Mouse (Mus musculus): ENCODE results near the gene Tpsb2. TPM values are rescaled to one million over a fixed set of nuclear protein-coding genes. Genes with fewer than 3 reads are reported as not detected.

Gene Tpsb2
- polyA plus RNA-seq, 1 experiment from 2014 or later: 6.7 TPM

- Histone ChIP-seq H3K4me3 (ENCODE audit: low read depth, low read length) (no peak overlapping the region), H3K4me2 (replicated peaks; ENCODE audit: low read depth) (no peak overlapping the region), H3K9me3 (ENCODE audit: control insufficient read depth) (no peaks in the 10 kb centered on the region), H3K27ac (ENCODE audit: low read depth, low read length) (no peak overlapping the region), H3K9ac (ENCODE audit: low read depth, low read length) (no peak overlapping the region), H3K27me3 (replicated peaks; ENCODE audit: control insufficient read depth, insufficient read depth, low read length) (no peaks in the 10 kb centered on the region), H3K36me3 (ENCODE audit: control insufficient read depth, insufficient read depth) (no peaks in the 10 kb centered on the region), H3K4me1 (replicated peaks; ENCODE audit: control insufficient read depth, insufficient read depth, low read length) (0 out of 2 replicates have a peak, but pooled peaks cover 2% of the 10 kb centered on the region)
- 79% methylated on average over 7 of the region's 7 CpGs for WGBS
- no peak for TF ChIP-seq CTCF (IDR thresholded peaks at IDR 0.05; ENCODE audit: low read depth)
- no peak for ATAC-seq
These were observed 43.5 kb downstream of the Tpsb2 start for GRCm38 (mm10) chr17:25409621-25410020.

- no peaks in the 10 kb centered on the region for H3K27me3 ChIP-seq (replicated peaks; ENCODE audit: control insufficient read depth, insufficient read depth, low read length)
- no peak overlapping the region for H3K27ac ChIP-seq (ENCODE audit: low read depth, low read length)
- no peak for ATAC-seq
- no peak for TF ChIP-seq CTCF (IDR thresholded peaks at IDR 0.05; ENCODE audit: low read depth)
- H3K9ac ChIP-seq (ENCODE audit: low read depth, low read length): no peak overlapping the region
- peaks cover 1% of the 10 kb centered on the region; the same call in 1 of the 2 replicates for H3K4me1 ChIP-seq (replicated peaks; ENCODE audit: control insufficient read depth, insufficient read depth, low read length)
- H3K9me3 ChIP-seq (ENCODE audit: control insufficient read depth): no peaks in the 10 kb centered on the region
- H3K4me3 ChIP-seq (ENCODE audit: low read depth, low read length): no peak overlapping the region
- H3K36me3 ChIP-seq (ENCODE audit: control insufficient read depth, insufficient read depth): no peaks in the 10 kb centered on the region
- 58% methylated on average over 6 of the region's 6 CpGs for WGBS
- H3K4me2 ChIP-seq (replicated peaks; ENCODE audit: low read depth): no peak overlapping the region
These were observed 44.1 kb downstream of the Tpsb2 start for GRCm38 (mm10) chr17:25410180-25410579.

- Histone ChIP-seq H3K27me3 (replicated peaks; ENCODE audit: control insufficient read depth, insufficient read depth, low read length) (no peaks in the 10 kb centered on the region), H3K9me3 (ENCODE audit: control insufficient read depth) (no peaks in the 10 kb centered on the region), H3K36me3 (ENCODE audit: control insufficient read depth, insufficient read depth) (no peaks in the 10 kb centered on the region), H3K4me3 (ENCODE audit: low read depth, low read length) (no peak overlapping the region), H3K4me2 (replicated peaks; ENCODE audit: low read depth) (no peak overlapping the region), H3K27ac (ENCODE audit: low read depth, low read length) (no peak overlapping the region), H3K9ac (ENCODE audit: low read depth, low read length) (no peak overlapping the region), H3K4me1 (replicated peaks; ENCODE audit: control insufficient read depth, insufficient read depth, low read length) (peaks cover 4% of the 10 kb centered on the region; the same call in 1 of the 2 replicates)
- 44% methylated on average over 7 of the region's 7 CpGs for whole genome bisulfite sequencing
- no peak for ATAC-seq
- TF ChIP-seq CTCF (IDR thresholded peaks at IDR 0.05; ENCODE audit: low read depth): no peak
These were observed 44.7 kb downstream of the Tpsb2 start for GRCm38 (mm10) chr17:25410786-25411185.

GRCm38 (mm10) chr17:25411251-25411650 is 45.1 kb downstream of the Tpsb2 start:
- Histone ChIP-seq H3K36me3 (ENCODE audit: control insufficient read depth, insufficient read depth) (no peaks in the 10 kb centered on the region), H3K4me3 (ENCODE audit: low read depth, low read length) (no peak overlapping the region), H3K27ac (ENCODE audit: low read depth, low read length) (no peak overlapping the region), H3K4me2 (replicated peaks; ENCODE audit: low read depth) (no peak overlapping the region), H3K27me3 (replicated peaks; ENCODE audit: control insufficient read depth, insufficient read depth, low read length) (no peaks in the 10 kb centered on the region), H3K9me3 (ENCODE audit: control insufficient read depth) (no peaks in the 10 kb centered on the region), H3K4me1 (replicated peaks; ENCODE audit: control insufficient read depth, insufficient read depth, low read length) (peaks cover 4% of the 10 kb centered on the region; the same call in 1 of the 2 replicates), H3K9ac (ENCODE audit: low read depth, low read length) (no peak overlapping the region)
- WGBS: 56% methylated on average over 4 of the region's 4 CpGs
- no peak for ATAC-seq
- no peak for TF ChIP-seq CTCF (IDR thresholded peaks at IDR 0.05; ENCODE audit: low read depth)

GRCm38 (mm10) chr17:25414209-25414608 is 48.1 kb downstream of the Tpsb2 start:
- TF ChIP-seq CTCF (IDR thresholded peaks at IDR 0.05; ENCODE audit: low read depth): no peak
- WGBS: 58% methylated on average over 4 of the region's 4 CpGs
- no peak for ATAC-seq
- peaks cover 4% of the 10 kb centered on the region; the same call in 1 of the 2 replicates for H3K4me1 ChIP-seq (replicated peaks; ENCODE audit: control insufficient read depth, insufficient read depth, low read length)
- H3K36me3 ChIP-seq (ENCODE audit: control insufficient read depth, insufficient read depth): no peaks in the 10 kb centered on the region
- H3K4me2 ChIP-seq (replicated peaks; ENCODE audit: low read depth): no peak overlapping the region
- H3K9me3 ChIP-seq (ENCODE audit: control insufficient read depth): no peaks in the 10 kb centered on the region
- H3K9ac ChIP-seq (ENCODE audit: low read depth, low read length): no peak overlapping the region
- no peak overlapping the region for H3K4me3 ChIP-seq (ENCODE audit: low read depth, low read length)
- H3K27ac ChIP-seq (ENCODE audit: low read depth, low read length): no peak overlapping the region
- no peaks in the 10 kb centered on the region for H3K27me3 ChIP-seq (replicated peaks; ENCODE audit: control insufficient read depth, insufficient read depth, low read length)

- Histone ChIP-seq H3K4me2 (replicated peaks; ENCODE audit: low read depth) (no peak overlapping the region), H3K36me3 (ENCODE audit: control insufficient read depth, insufficient read depth) (no peaks in the 10 kb centered on the region), H3K9me3 (ENCODE audit: control insufficient read depth) (no peaks in the 10 kb centered on the region), H3K27me3 (replicated peaks; ENCODE audit: control insufficient read depth, insufficient read depth, low read length) (no peaks in the 10 kb centered on the region), H3K4me1 (replicated peaks; ENCODE audit: control insufficient read depth, insufficient read depth, low read length) (peaks cover 4% of the 10 kb centered on the region; the same call in 1 of the 2 replicates), H3K9ac (ENCODE audit: low read depth, low read length) (no peak overlapping the region), H3K27ac (ENCODE audit: low read depth, low read length) (no peak overlapping the region), H3K4me3 (ENCODE audit: low read depth, low read length) (no peak overlapping the region)
- no peak for TF ChIP-seq CTCF (IDR thresholded peaks at IDR 0.05; ENCODE audit: low read depth)
- 32% methylated on average over 3 of the region's 3 CpGs for WGBS
- ATAC-seq: no peak
These were observed 48.8 kb downstream of the Tpsb2 start for GRCm38 (mm10) chr17:25414917-25415316.
